Comparison of ENCODE assay signal across 8 mouse cellular contexts in the genomic region with DNA sequence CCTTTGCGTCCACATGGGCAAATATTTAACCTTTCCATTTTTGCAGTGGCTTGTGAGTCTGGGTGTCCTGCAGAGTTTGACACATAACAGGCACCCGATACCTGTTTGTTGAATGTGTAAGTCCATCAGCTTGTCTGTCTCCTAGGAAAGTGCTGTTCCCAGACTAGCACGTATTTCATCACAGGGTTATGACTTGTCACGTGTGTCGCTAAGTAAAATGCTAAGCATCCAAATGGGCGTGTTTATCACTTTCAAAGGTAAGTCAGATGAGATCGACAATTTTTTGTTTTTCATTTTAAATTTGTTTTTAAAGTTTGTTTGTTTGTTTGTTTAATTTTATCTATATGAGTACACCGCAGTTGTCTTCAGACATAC. TPM values are rescaled to one million over a fixed set of nuclear protein-coding genes. Genes with fewer than 3 reads are reported as not detected.
DNase-seq lines count a peak whose midpoint lies in the region; ATAC-seq and TF ChIP-seq lines count a peak whose summit lies in the region.

No protein-coding gene starts in this region.

- H3ac ChIP-seq in myocyte (ENCODE audit: control insufficient read depth, insufficient read length): no peak overlapping the region

- no peak overlapping the region for H3K9ac ChIP-seq in kidney, embryonic 16.5 days (replicated peaks; ENCODE audit: low read length)
- H3K9ac ChIP-seq in embryonic facial prominence, embryonic 15.5 days: no peak overlapping the region

- H3K9me3 ChIP-seq in kidney, embryonic 16.5 days (ENCODE audit: low read length): no peaks in the 10 kb centered on the region
- H3K9me3 ChIP-seq in embryonic facial prominence, embryonic 15.5 days (replicated peaks): no peaks in the 10 kb centered on the region
- no peaks in the 10 kb centered on the region for H3K9me3 ChIP-seq in limb, embryonic 10.5 days (replicated peaks)

- WGBS in kidney, embryonic 16.5 days: 21% methylated on average over 8 of the region's 8 CpGs
- WGBS in embryonic facial prominence, embryonic 15.5 days: 19% methylated on average over 8 of the region's 8 CpGs
- 26% methylated on average over 8 of the region's 8 CpGs for WGBS in limb, embryonic 10.5 days

- no peak for DNase-seq in kidney, adult 11 months
- DNase-seq in limb, embryonic 10.5 days (ENCODE audit: low spot score): no peak
- DNase-seq in ovary, adult 18-20 months (ENCODE audit: low spot score): no peak
- DNase-seq in urinary bladder, adult 2 months (ENCODE audit: low spot score): no peak
- DNase-seq in right cerebral cortex, postnatal 4 days: no peak

- H3K4me2 ChIP-seq in kidney, embryonic 16.5 days (replicated peaks; ENCODE audit: low read depth, low read length): peak overlapping the region; percentile 89
- H3K4me2 ChIP-seq in embryonic facial prominence, embryonic 15.5 days (replicated peaks): peak overlapping the region; percentile 67
- H3K4me2 ChIP-seq in myocyte (ENCODE audit: low read depth): peak overlapping the region; percentile 74

- no peak overlapping the region for H3K27ac ChIP-seq in kidney, embryonic 16.5 days (ENCODE audit: low read length)
- no peak overlapping the region for H3K27ac ChIP-seq in embryonic facial prominence, embryonic 15.5 days (replicated peaks)
- no peak overlapping the region for H3K27ac ChIP-seq in limb, embryonic 10.5 days

- TF ChIP-seq POLR2A in myocyte (IDR thresholded peaks at IDR 0.05; ENCODE audit: insufficient read length, low read depth): no peak

- peak; percentile 21; the same call in 1 of the 2 replicates for ATAC-seq in kidney, embryonic 16.5 days (ENCODE audit: low FRiP score, low TSS enrichment)
- 0 out of 2 replicates have a peak, but pooled peaks have one; percentile 21 for ATAC-seq in embryonic facial prominence, embryonic 15.5 days (ENCODE audit: insufficient number of reproducible peaks, low FRiP score, low TSS enrichment, low read depth)

- H3K79me2 ChIP-seq in myocyte (ENCODE audit: control insufficient read depth, insufficient read depth): no peaks in the 10 kb centered on the region

- no peaks in the 10 kb centered on the region for H3K36me3 ChIP-seq in kidney, embryonic 16.5 days (ENCODE audit: insufficient read depth, low read length)
- no peaks in the 10 kb centered on the region for H3K36me3 ChIP-seq in embryonic facial prominence, embryonic 15.5 days
- H3K36me3 ChIP-seq in limb, embryonic 10.5 days: no peaks in the 10 kb centered on the region
- no peaks in the 10 kb centered on the region for H3K36me3 ChIP-seq in myocyte (ENCODE audit: control insufficient read depth, insufficient read depth)

- peak overlapping the region; percentile 54 for H3K4me3 ChIP-seq in kidney, embryonic 16.5 days (ENCODE audit: low read length)
- peak overlapping the region; percentile 46 for H3K4me3 ChIP-seq in embryonic facial prominence, embryonic 15.5 days (replicated peaks)
- peak overlapping the region; percentile 53 for H3K4me3 ChIP-seq in limb, embryonic 10.5 days
- H3K4me3 ChIP-seq in myocyte: peak overlapping the region; percentile 26

- H3K4me1 ChIP-seq in kidney, embryonic 16.5 days (ENCODE audit: insufficient read depth, low read length): peaks cover 18% of the 10 kb centered on the region
- peaks cover 11% of the 10 kb centered on the region for H3K4me1 ChIP-seq in embryonic facial prominence, embryonic 15.5 days
- H3K4me1 ChIP-seq in limb, embryonic 10.5 days: peaks cover 10% of the 10 kb centered on the region

- H3K27me3 ChIP-seq in kidney, embryonic 16.5 days (ENCODE audit: insufficient read depth, low read length): peaks cover 2% of the 10 kb centered on the region; the same call in 1 of the 2 replicates
- peaks cover 15% of the 10 kb centered on the region for H3K27me3 ChIP-seq in embryonic facial prominence, embryonic 15.5 days
- H3K27me3 ChIP-seq in limb, embryonic 10.5 days (ENCODE audit: low read depth, poor library complexity, severe bottlenecking): peaks cover 25% of the 10 kb centered on the region
- no peaks in the 10 kb centered on the region for H3K27me3 ChIP-seq in myocyte (ENCODE audit: control insufficient read depth, insufficient read depth, insufficient read length)

TF ChIP-seq in myocyte, 11 proteins besides CTCF, POLR2A, EP300 and RAD21:
- TF ChIP-seq SRF (IDR thresholded peaks at IDR 0.05; ENCODE audit: control insufficient read depth, insufficient read length, low read depth) (no peak), USF1 (IDR thresholded peaks at IDR 0.05; ENCODE audit: low read depth) (peak; percentile 56)
TF ChIP-seq in myocyte: peak in this region for 1.

RNA-seq across cellular contexts. Expression of gene Tmem9, which starts 0.2 kb away (rescaled TPM):
- 260 and 268 TPM in 2 replicates for polyA plus RNA-seq in kidney, embryonic 16.5 days (2015; fragmentation: Nextera tagmentation; extraction: Ambion mirVana)
- polyA plus RNA-seq in embryonic facial prominence, embryonic 15.5 days (2015; fragmentation: Nextera tagmentation; extraction: Ambion mirVana): 172 and 176 TPM in 2 replicates
- 147 and 162 TPM in 2 replicates for polyA plus RNA-seq in limb, embryonic 10.5 days (2016; fragmentation: Nextera tagmentation; extraction: Ambion mirVana)
- 127 TPM for polyA plus RNA-seq in myocyte (2012; fragmentation: generic; extraction: Trizol)
- polyA plus RNA-seq in urinary bladder, adult 2 months (2012; rRNA removed): 52.4 and 55.4 TPM in 2 replicates

RNA-seq across cellular contexts. Expression of gene Igfn1, which starts 2.0 kb away (rescaled TPM):
- 0.17 and 0.30 TPM in 2 replicates for polyA plus RNA-seq in kidney, embryonic 16.5 days (2015; fragmentation: Nextera tagmentation; extraction: Ambion mirVana)
- polyA plus RNA-seq in embryonic facial prominence, embryonic 15.5 days (2015; fragmentation: Nextera tagmentation; extraction: Ambion mirVana): 0.09 and 0.12 TPM in 2 replicates
- 0.04 TPM in 1 of 2 replicates, not detected in the other for polyA plus RNA-seq in limb, embryonic 10.5 days (2016; fragmentation: Nextera tagmentation; extraction: Ambion mirVana)
- 7.1 TPM for polyA plus RNA-seq in myocyte (2012; fragmentation: generic; extraction: Trizol)
- not detected in 2 replicates for polyA plus RNA-seq in urinary bladder, adult 2 months (2012; rRNA removed)

RNA-seq across cellular contexts. Expression of gene Ascl5, which starts 42.5 kb away (rescaled TPM):
- not detected in 2 replicates for polyA plus RNA-seq in kidney, embryonic 16.5 days (2015; fragmentation: Nextera tagmentation; extraction: Ambion mirVana)
- 1.3 and 3.0 TPM in 2 replicates for polyA plus RNA-seq in embryonic facial prominence, embryonic 15.5 days (2015; fragmentation: Nextera tagmentation; extraction: Ambion mirVana)
- not detected in 2 replicates for polyA plus RNA-seq in limb, embryonic 10.5 days (2016; fragmentation: Nextera tagmentation; extraction: Ambion mirVana)
- polyA plus RNA-seq in myocyte (2012; fragmentation: generic; extraction: Trizol): 0.36 TPM
- polyA plus RNA-seq in urinary bladder, adult 2 months (2012; rRNA removed): not detected in 2 replicates

RNA-seq across cellular contexts. Expression of gene Cacna1s, which starts 44.4 kb away (rescaled TPM):
- 0.36 TPM in 2 replicates for polyA plus RNA-seq in kidney, embryonic 16.5 days (2015; fragmentation: Nextera tagmentation; extraction: Ambion mirVana)
- 5.2 and 7.8 TPM in 2 replicates for polyA plus RNA-seq in embryonic facial prominence, embryonic 15.5 days (2015; fragmentation: Nextera tagmentation; extraction: Ambion mirVana)
- 0.06 TPM in 1 of 2 replicates, not detected in the other for polyA plus RNA-seq in limb, embryonic 10.5 days (2016; fragmentation: Nextera tagmentation; extraction: Ambion mirVana)
- polyA plus RNA-seq in myocyte (2012; fragmentation: generic; extraction: Trizol): 177 TPM
- 0.08 and 0.27 TPM in 2 replicates for polyA plus RNA-seq in urinary bladder, adult 2 months (2012; rRNA removed)
